Mouse (Mus musculus) mature B cell (primary cell): ENCODE results near the gene Naa50.

Experiments
- in situ Hi-C: fragments of 300-500 bp; cut with MboI; formaldehyde crosslinking; loops from 2 replicates; pipeline ENCODE4 v1.14.3; 2019

Gene Naa50

GRCm38 (mm10) chr16:44140186-44140787 is 657 bp downstream of the Naa50 start:
- in situ Hi-C loops = no loop called here

GRCm38 (mm10) chr16:44141483-44141882 is 1.9 kb downstream of the Naa50 start:
- in situ Hi-C loops = no loop called here

- in situ Hi-C loops = no loop called here
Measured at GRCm38 (mm10) chr16:44149002-44149767, 9.6 kb downstream of the Naa50 start.

GRCm38 (mm10) chr16:44154497-44155057 is 14.9 kb downstream of the Naa50 start:
- in situ Hi-C loops = no loop called here

GRCm38 (mm10) chr16:44159325-44159724 is 19.7 kb downstream of the Naa50 start:
- in situ Hi-C loops = no loop called here

GRCm38 (mm10) chr16:44163831-44164230 is 24.2 kb downstream of the Naa50 start:
- in situ Hi-C loops = no loop called here

GRCm38 (mm10) chr16:44165182-44165581 is 25.6 kb downstream of the Naa50 start:
- in situ Hi-C loops = no loop called here

GRCm38 (mm10) chr16:44168990-44169389 is 29.4 kb downstream of the Naa50 start:
- in situ Hi-C loops = no loop called here

GRCm38 (mm10) chr16:44172297-44173154 is 32.9 kb downstream of the Naa50 start:
- in situ Hi-C loops = no loop called here

- in situ Hi-C loops = no loop called here
Measured at GRCm38 (mm10) chr16:44173155-44173941, 33.7 kb downstream of the Naa50 start, which contains the start of gene Usf3. Gene Usf3 (plus strand): TSS chr16:44173246.

GRCm38 (mm10) chr16:44173966-44174530 is 34.4 kb downstream of the Naa50 start:
- in situ Hi-C loops = no loop called here

GRCm38 (mm10) chr16:44175001-44175400 is 35.4 kb downstream of the Naa50 start:
- in situ Hi-C loops = no loop called here

- in situ Hi-C loops = no loop called here
Measured at GRCm38 (mm10) chr16:44176511-44176910, 36.9 kb downstream of the Naa50 start.

- in situ Hi-C loops = no loop called here
Measured at GRCm38 (mm10) chr16:44178555-44178954, 38.9 kb downstream of the Naa50 start.

- in situ Hi-C loops = no loop called here
Measured at GRCm38 (mm10) chr16:44182597-44182996, 43.0 kb downstream of the Naa50 start.

- in situ Hi-C loops = no loop called here
Measured at GRCm38 (mm10) chr16:44184769-44185168, 45.1 kb downstream of the Naa50 start.

- in situ Hi-C loops = no loop called here
Measured at GRCm38 (mm10) chr16:44187172-44187571, 47.5 kb downstream of the Naa50 start.

- in situ Hi-C loops = no loop called here
Measured at GRCm38 (mm10) chr16:44188766-44189165, 49.1 kb downstream of the Naa50 start.

GRCm38 (mm10) chr16:44190032-44190431 is 50.4 kb downstream of the Naa50 start:
- in situ Hi-C loops = no loop called here

- in situ Hi-C loops = no loop called here
Measured at GRCm38 (mm10) chr16:44190968-44191367, 51.3 kb downstream of the Naa50 start.
